Comparison of ENCODE assay signal across 9 mouse cellular contexts in the genomic region with DNA sequence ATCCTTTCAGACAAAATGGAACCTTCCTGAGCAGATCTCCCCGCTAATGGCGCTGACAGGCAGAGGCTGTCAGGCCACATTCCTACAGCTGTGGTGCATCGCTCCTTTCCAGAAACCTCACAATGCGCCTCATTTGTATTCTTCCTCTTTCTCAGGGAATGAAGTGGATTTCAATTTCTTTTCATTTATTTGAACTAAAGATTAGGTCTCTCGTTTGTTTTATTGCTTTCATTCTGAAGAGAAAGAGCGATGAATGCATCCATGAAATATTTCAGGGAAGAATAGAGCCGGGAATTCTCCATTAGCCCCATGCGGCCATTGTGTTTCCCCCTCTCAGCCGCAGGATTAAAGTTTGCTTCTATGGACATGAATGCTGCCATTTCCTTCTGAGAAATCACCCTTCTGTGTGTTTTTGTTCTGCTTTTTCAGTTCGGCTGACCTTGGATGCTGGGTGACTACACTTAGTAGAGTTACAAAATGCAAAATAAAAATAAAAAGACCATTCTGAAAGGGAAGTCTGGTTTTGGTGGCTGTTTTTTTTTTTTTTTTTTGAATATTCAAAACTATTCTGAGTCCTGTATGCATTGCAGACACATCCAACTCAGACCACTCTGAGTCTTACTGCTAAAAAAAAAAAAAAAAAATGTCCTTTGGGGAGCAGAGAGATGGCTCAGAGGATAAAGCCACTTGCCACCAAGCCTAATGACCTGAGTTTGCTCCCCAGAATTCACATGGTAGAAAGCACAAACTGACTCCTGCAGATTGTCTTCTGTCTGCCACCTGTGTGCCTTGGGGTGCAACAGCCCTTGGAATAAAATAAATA.
DNase-seq lines count a peak whose midpoint lies in the region; ATAC-seq lines count a peak whose summit lies in the region.
"Had no signal": no experiment of that assay in that cellular context is flagged by ENCODE, and none has a peak within 500 bp of the region (broad histone marks: within the 10 kb centered on the region; RNA-seq: fewer than 3 reads in every experiment).

No protein-coding gene starts in this region.

- ATAC-seq in granulocyte monocyte progenitor cell, adult 5-6 weeks (replicated peaks; ENCODE audit: poor library complexity, severe bottlenecking), result peak; percentile 79
- ATAC-seq in midbrain, embryonic 11.5 days (ENCODE audit: low FRiP score), result peak; percentile 87
- no peak for ATAC-seq in intestine, embryonic 16.5 days
- no peak for ATAC-seq in megakaryocyte-erythroid progenitor cell, adult 5-6 weeks (replicated peaks; ENCODE audit: low FRiP score, low TSS enrichment, poor library complexity, severe bottlenecking)

- no peaks in the 10 kb centered on the region for H3K27me3 ChIP-seq in midbrain, embryonic 11.5 days (ENCODE audit: control insufficient read depth, insufficient read depth, low read length)
- no peaks in the 10 kb centered on the region for H3K27me3 ChIP-seq in intestine, embryonic 16.5 days (replicated peaks; ENCODE audit: control insufficient read depth, insufficient read depth, low read length)
- H3K27me3 ChIP-seq: liver, embryonic 15.5 days had no signal

- peak; percentile 25 for DNase-seq in A20 (ENCODE audit: low read depth, low spot score)
- peak; percentile 73 for DNase-seq in embryo, embryonic 10 days (ENCODE audit: low spot score)
- DNase-seq in midbrain, embryonic 11.5 days (ENCODE audit: low spot score, missing footprints), result peak; percentile 92
- no peak for DNase-seq in right cerebral cortex, postnatal 4 days
- no peak for DNase-seq in ovary, postnatal 14 days (ENCODE audit: low spot score)

- no peak overlapping the region; the same call in 1 of the 2 replicates for H3K9ac ChIP-seq in midbrain, embryonic 11.5 days (ENCODE audit: low read length)
- H3K9ac ChIP-seq in intestine, embryonic 16.5 days (ENCODE audit: low read depth, low read length), result no peak overlapping the region
- H3K9ac ChIP-seq: liver, embryonic 15.5 days had no signal

- peak overlapping the region; percentile 85 for H3K27ac ChIP-seq in midbrain, embryonic 11.5 days (ENCODE audit: low read depth, low read length)
- no peak overlapping the region for H3K27ac ChIP-seq in intestine, embryonic 16.5 days (ENCODE audit: low read length)
- H3K27ac ChIP-seq: liver, embryonic 15.5 days had no signal

- no peak overlapping the region for H3K4me2 ChIP-seq in midbrain, embryonic 11.5 days
- no peak overlapping the region for H3K4me2 ChIP-seq in intestine, embryonic 16.5 days (ENCODE audit: low read depth, low read length)
- H3K4me2 ChIP-seq: liver, embryonic 15.5 days had no signal

- whole genome bisulfite sequencing in midbrain, embryonic 11.5 days, result 12% methylated on average over 10 of the region's 10 CpGs
- 59% methylated on average over 10 of the region's 10 CpGs for WGBS in intestine, embryonic 16.5 days

- H3K9me3 ChIP-seq in midbrain, embryonic 11.5 days (ENCODE audit: control insufficient read depth, low read length), result no peaks in the 10 kb centered on the region
- H3K9me3 ChIP-seq in intestine, embryonic 16.5 days (ENCODE audit: control insufficient read depth, low read length), result no peaks in the 10 kb centered on the region
- H3K9me3 ChIP-seq: liver, embryonic 15.5 days had no signal

- no peaks in the 10 kb centered on the region for H3K36me3 ChIP-seq in midbrain, embryonic 11.5 days (ENCODE audit: control insufficient read depth, insufficient read depth, low read length)
- no peaks in the 10 kb centered on the region for H3K36me3 ChIP-seq in intestine, embryonic 16.5 days (ENCODE audit: control insufficient read depth, insufficient read depth, low read length)
- H3K36me3 ChIP-seq: liver, embryonic 15.5 days had no signal

- peaks cover 18% of the 10 kb centered on the region for H3K4me1 ChIP-seq in midbrain, embryonic 11.5 days (ENCODE audit: control insufficient read depth, insufficient read depth, low read length)
- H3K4me1 ChIP-seq in intestine, embryonic 16.5 days (ENCODE audit: control insufficient read depth, insufficient read depth, low read length), result no peaks in the 10 kb centered on the region
- H3K4me1 ChIP-seq: liver, embryonic 15.5 days had no signal

- H3K4me3 ChIP-seq in midbrain, embryonic 11.5 days (ENCODE audit: low read depth, low read length), result no peak overlapping the region
- no peak overlapping the region for H3K4me3 ChIP-seq in intestine, embryonic 16.5 days (ENCODE audit: low read length)
- H3K4me3 ChIP-seq: liver, embryonic 15.5 days had no signal

Comparison
In these comparisons a context has a peak if more than half of its experiments do, and no peak if none do; other contexts are left out.
1. DNase-seq: peak in A20 (single experiment), embryo, embryonic 10 days (single experiment) and midbrain, embryonic 11.5 days (single experiment); none in right cerebral cortex, postnatal 4 days (single experiment) and ovary, postnatal 14 days (single experiment).
2. ATAC-seq: peak in granulocyte monocyte progenitor cell, adult 5-6 weeks (single experiment) and midbrain, embryonic 11.5 days (single experiment); none in intestine, embryonic 16.5 days (single experiment) and megakaryocyte-erythroid progenitor cell, adult 5-6 weeks (single experiment).